Mouse (Mus musculus): ENCODE measurements around the gene Pign. TPM values are rescaled to one million over a fixed set of nuclear protein-coding genes. Genes with fewer than 3 reads are reported as not detected.

Pign gene
- polyA plus RNA-seq, 1 experiment from 2014 or later, result 9.7 TPM

DNA sequence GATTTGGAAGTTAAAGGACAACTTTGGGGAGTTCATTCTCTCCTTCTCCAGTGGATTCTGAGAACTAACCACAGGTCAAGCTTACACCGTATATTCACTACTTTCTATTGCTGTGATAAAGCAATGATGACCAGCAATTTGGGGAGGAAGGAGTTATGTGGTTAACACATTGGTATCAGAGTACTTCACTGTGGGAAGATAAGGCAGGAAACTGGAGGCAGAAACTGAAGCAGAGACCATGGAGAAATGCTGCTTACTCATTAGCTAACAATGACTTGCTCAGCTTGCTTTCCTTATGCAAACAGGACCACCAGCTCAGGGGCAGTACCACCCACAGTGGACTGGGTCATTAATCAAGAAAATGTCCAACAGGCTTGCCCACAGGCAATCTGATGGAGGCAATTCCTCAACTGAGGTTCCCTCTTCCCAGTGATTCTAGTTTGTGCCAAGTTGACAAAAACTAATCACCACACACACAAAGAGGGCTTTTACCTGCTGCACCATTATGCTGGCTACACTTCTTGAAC lies 108.2 kb downstream of the Pign start:
- H3K27me3 ChIP-seq (replicated peaks), result no peaks in the 10 kb centered on the region
- H3K4me3 ChIP-seq, result no peak overlapping the region
- H3K9ac ChIP-seq, result no peak overlapping the region
- no peak overlapping the region for H3K4me2 ChIP-seq
- no peaks in the 10 kb centered on the region for H3K9me3 ChIP-seq (replicated peaks)
- ATAC-seq, result no peak
- peaks cover 4% of the 10 kb centered on the region; the same call in 1 of the 2 replicates for H3K4me1 ChIP-seq
- no peaks in the 10 kb centered on the region; the same call in 1 of the 2 replicates for H3K36me3 ChIP-seq
- WGBS (ENCODE audit: insufficient replicate concordance), result 9% methylated on average over 1 of the region's 1 CpGs
- no peak overlapping the region for H3K27ac ChIP-seq

GRCm38 (mm10) chr1:105553130-105553529 lies 110.3 kb downstream of the Pign start:
- no peak overlapping the region for H3K9ac ChIP-seq
- no peaks in the 10 kb centered on the region for H3K27me3 ChIP-seq (replicated peaks)
- no peaks in the 10 kb centered on the region for H3K9me3 ChIP-seq (replicated peaks)
- ATAC-seq, result no peak
- no peak overlapping the region for H3K27ac ChIP-seq
- no peak overlapping the region for H3K4me2 ChIP-seq
- H3K4me1 ChIP-seq, result peaks cover 4% of the 10 kb centered on the region; the same call in 1 of the 2 replicates
- no peak overlapping the region for H3K4me3 ChIP-seq
- 72% methylated on average over 3 of the region's 3 CpGs for WGBS (ENCODE audit: insufficient replicate concordance)
- H3K36me3 ChIP-seq, result no peaks in the 10 kb centered on the region; the same call in 1 of the 2 replicates

GRCm38 (mm10) chr1:105550163-105550562 lies 113.3 kb downstream of the Pign start:
- H3K27me3 ChIP-seq (replicated peaks), result no peaks in the 10 kb centered on the region
- ATAC-seq, result no peak
- H3K36me3 ChIP-seq, result peaks cover 5% of the 10 kb centered on the region; the same call in 1 of the 2 replicates
- H3K9ac ChIP-seq, result no peak overlapping the region
- no peak overlapping the region for H3K27ac ChIP-seq
- H3K4me1 ChIP-seq, result 0 out of 2 replicates have a peak, but pooled peaks cover under 1% of the 10 kb centered on the region
- no peak overlapping the region for H3K4me2 ChIP-seq
- H3K9me3 ChIP-seq (replicated peaks), result no peaks in the 10 kb centered on the region
- no peak overlapping the region for H3K4me3 ChIP-seq

DNA sequence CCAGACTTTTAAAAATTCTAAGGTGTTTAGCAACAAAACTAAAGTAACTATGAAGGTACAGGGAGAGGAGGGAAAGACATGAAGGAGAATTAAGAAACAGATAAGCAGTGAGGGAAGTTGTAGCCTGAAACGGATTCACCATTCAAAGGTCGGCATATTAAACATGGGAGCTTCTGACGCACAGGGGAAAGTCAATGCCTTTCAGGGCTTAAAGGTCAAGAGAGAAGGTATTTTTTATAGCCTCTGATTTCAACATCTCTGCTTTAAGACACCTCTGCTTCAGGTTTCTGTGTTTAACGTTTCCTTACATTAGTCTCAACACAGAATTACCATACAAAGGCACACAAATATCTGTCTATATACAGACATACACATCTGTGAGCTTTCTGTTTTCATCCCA lies 113.8 kb downstream of the Pign start:
- Histone ChIP-seq H3K9me3 (replicated peaks) (no peaks in the 10 kb centered on the region), H3K4me2 (no peak overlapping the region), H3K27me3 (replicated peaks) (no peaks in the 10 kb centered on the region), H3K27ac (no peak overlapping the region), H3K4me3 (no peak overlapping the region), H3K9ac (no peak overlapping the region), H3K36me3 (peaks cover 5% of the 10 kb centered on the region; the same call in 1 of the 2 replicates), H3K4me1 (no peaks in the 10 kb centered on the region)
- ATAC-seq, result no peak
- WGBS (ENCODE audit: insufficient replicate concordance), result 78% methylated on average over 4 of the region's 4 CpGs

GRCm38 (mm10) chr1:105543051-105543450 lies 120.4 kb downstream of the Pign start:
- ATAC-seq, result no peak

DNA sequence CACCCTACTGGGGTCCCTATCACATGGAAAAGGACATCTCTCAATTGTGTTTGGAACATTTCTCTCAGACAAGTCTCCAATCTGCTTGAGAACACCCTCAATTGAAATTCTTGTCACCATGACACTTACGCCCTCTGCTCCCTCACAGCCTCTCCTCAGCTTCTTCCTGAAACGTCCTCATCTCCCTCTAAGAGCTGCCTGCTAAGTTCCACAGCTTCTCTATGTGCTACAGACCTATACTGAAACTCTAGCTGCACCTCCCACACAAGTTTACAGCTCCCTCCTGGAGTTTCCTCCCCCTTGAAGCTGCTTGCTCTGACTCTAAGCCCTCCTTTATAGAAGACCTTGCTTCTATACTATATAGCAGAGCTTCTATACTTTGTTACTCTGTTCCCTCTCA lies 139.7 kb downstream of the Pign start:
- no peak for ATAC-seq
- H3K4me2 ChIP-seq, result no peak overlapping the region
- H3K27ac ChIP-seq, result no peak overlapping the region
- 70% methylated on average over 2 of the region's 2 CpGs for WGBS (ENCODE audit: insufficient replicate concordance)
- H3K4me1 ChIP-seq, result no peaks in the 10 kb centered on the region
- no peak overlapping the region for H3K9ac ChIP-seq
- peaks cover 15% of the 10 kb centered on the region for H3K36me3 ChIP-seq
- no peaks in the 10 kb centered on the region for H3K27me3 ChIP-seq (replicated peaks)
- H3K4me3 ChIP-seq, result no peak overlapping the region
- H3K9me3 ChIP-seq (replicated peaks), result no peaks in the 10 kb centered on the region

More at GRCm38 (mm10) chr1:105543051-105543450, 120.4 kb downstream of the Pign start:
- H3K4me1 ChIP-seq, result no peaks in the 10 kb centered on the region
- H3K27me3 ChIP-seq (replicated peaks), result no peaks in the 10 kb centered on the region
- H3K9ac ChIP-seq, result no peak overlapping the region
- H3K4me3 ChIP-seq, result no peak overlapping the region
- 76% methylated on average over 1 of the region's 1 CpGs for WGBS (ENCODE audit: insufficient replicate concordance)
- peaks cover 61% of the 10 kb centered on the region for H3K36me3 ChIP-seq
- H3K9me3 ChIP-seq (replicated peaks), result peaks cover 16% of the 10 kb centered on the region; the same call in 1 of the 2 replicates
- H3K27ac ChIP-seq, result no peak overlapping the region
- H3K4me2 ChIP-seq, result no peak overlapping the region

DNA sequence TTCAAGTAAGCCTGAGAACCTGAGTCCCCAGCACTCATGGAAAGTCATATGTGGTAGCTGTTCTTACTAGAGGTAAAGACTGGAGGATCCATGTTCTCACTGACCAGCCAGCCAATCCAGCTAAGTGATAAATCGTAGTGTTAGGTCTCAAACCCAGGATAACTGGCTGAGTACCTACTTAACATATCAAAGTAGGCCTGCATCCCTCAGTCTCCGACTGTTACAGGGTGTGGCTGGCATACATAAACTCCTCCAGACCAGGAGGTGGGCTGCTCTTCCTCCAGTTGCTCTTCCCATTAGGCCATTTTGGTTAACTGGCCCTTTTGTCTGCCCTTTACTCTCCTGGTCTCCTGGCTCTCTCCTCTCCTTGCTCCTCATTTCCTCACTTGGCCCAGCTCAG lies 141.2 kb downstream of the Pign start:
- H3K27me3 ChIP-seq (replicated peaks), result no peaks in the 10 kb centered on the region
- no peaks in the 10 kb centered on the region for H3K4me1 ChIP-seq
- no peak overlapping the region for H3K27ac ChIP-seq
- H3K9ac ChIP-seq, result no peak overlapping the region
- no peak for ATAC-seq
- H3K36me3 ChIP-seq, result peaks cover 13% of the 10 kb centered on the region
- no peak overlapping the region for H3K4me3 ChIP-seq
- 56% methylated on average over 2 of the region's 2 CpGs for WGBS (ENCODE audit: insufficient replicate concordance)
- no peaks in the 10 kb centered on the region for H3K9me3 ChIP-seq (replicated peaks)
- H3K4me2 ChIP-seq, result no peak overlapping the region

GRCm38 (mm10) chr1:105518101-105518500 lies 145.4 kb downstream of the Pign start:
- Histone ChIP-seq H3K4me2 (no peak overlapping the region), H3K27ac (no peak overlapping the region), H3K4me3 (no peak overlapping the region), H3K9me3 (replicated peaks) (no peaks in the 10 kb centered on the region), H3K9ac (no peak overlapping the region), H3K4me1 (no peaks in the 10 kb centered on the region), H3K36me3 (peaks cover 13% of the 10 kb centered on the region), H3K27me3 (replicated peaks) (no peaks in the 10 kb centered on the region)
- ATAC-seq, result no peak

GRCm38 (mm10) chr1:105507116-105507515 lies 156.4 kb downstream of the Pign start:
- ATAC-seq, result no peak
- Histone ChIP-seq H3K4me3 (no peak overlapping the region), H3K9ac (no peak overlapping the region), H3K9me3 (replicated peaks) (no peaks in the 10 kb centered on the region), H3K27me3 (replicated peaks) (no peaks in the 10 kb centered on the region), H3K36me3 (no peaks in the 10 kb centered on the region), H3K27ac (no peak overlapping the region), H3K4me2 (no peak overlapping the region), H3K4me1 (no peaks in the 10 kb centered on the region)
- 79% methylated on average over 1 of the region's 1 CpGs for WGBS (ENCODE audit: insufficient replicate concordance)

DNA sequence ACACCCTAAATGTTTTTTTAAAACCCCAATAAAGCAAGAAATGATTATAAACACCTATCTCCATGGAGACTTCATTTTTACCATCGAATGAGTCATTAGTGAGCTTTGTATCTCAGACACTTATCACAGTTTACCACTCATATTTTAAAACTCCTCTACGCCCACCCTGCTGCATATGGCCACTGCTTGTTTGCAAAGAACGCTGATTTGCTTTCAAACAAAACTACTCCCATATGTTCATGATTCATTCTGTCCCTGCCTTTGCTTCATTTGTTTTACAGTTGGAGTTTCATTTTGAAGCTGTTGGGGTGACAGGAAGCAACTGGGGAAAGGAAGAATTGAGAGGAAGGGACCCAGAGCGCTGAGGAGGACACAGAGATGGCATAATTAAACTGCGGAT lies 170.9 kb downstream of the Pign start:
- H3K36me3 ChIP-seq, result no peaks in the 10 kb centered on the region
- no peaks in the 10 kb centered on the region for H3K4me1 ChIP-seq
- 67% methylated on average over 5 of the region's 5 CpGs for WGBS (ENCODE audit: insufficient replicate concordance)
- H3K27ac ChIP-seq, result no peak overlapping the region
- H3K4me2 ChIP-seq, result no peak overlapping the region
- H3K9me3 ChIP-seq (replicated peaks), result no peaks in the 10 kb centered on the region
- no peak for ATAC-seq
- H3K9ac ChIP-seq, result no peak overlapping the region
- H3K27me3 ChIP-seq (replicated peaks), result no peaks in the 10 kb centered on the region
- no peak overlapping the region for H3K4me3 ChIP-seq

DNA sequence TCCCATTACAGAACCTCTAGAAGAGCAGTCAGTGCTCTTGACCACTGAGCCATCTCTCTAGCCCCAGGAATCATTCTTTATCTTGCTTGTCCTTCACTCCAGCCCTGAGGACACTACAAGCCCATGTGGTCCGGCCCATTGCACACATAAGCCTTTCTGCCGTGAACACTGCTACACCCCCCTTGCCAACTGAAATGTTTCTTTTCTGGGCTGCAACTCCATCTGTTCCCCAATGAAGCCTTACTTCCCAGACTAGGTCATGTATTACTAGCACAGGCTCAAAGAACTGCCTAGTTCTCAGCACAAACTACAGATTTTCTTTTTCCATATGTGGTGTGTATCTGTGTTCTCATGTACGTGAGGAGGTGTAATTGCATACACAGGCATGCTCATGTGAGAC lies 174.0 kb downstream of the Pign start:
- Histone ChIP-seq H3K36me3 (no peaks in the 10 kb centered on the region), H3K27me3 (replicated peaks) (no peaks in the 10 kb centered on the region), H3K9ac (no peak overlapping the region), H3K27ac (no peak overlapping the region), H3K4me2 (no peak overlapping the region), H3K4me3 (no peak overlapping the region), H3K9me3 (replicated peaks) (no peaks in the 10 kb centered on the region), H3K4me1 (no peaks in the 10 kb centered on the region)
- 81% methylated on average over 3 of the region's 3 CpGs for WGBS (ENCODE audit: insufficient replicate concordance)
- ATAC-seq, result no peak

DNA sequence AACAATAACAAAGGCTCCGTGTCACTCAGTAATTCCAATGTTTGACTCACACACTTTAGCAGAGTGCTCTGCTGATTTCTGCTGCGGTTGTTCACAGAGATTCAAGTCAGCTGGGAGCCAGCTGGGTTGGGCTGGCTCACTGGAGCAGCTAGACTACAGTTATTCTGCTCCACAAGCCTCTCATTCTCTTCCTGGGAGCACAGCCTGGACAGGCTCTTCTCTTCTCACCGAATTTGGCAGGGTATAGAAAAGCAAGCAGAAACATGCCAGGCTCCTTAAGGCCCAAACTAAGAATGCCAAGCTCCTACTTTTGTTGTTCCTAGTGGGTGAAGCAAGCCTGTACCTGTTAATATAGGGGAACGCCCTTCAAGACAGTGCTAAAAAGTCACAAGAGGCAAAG lies 176.4 kb downstream of the Pign start:
- Histone ChIP-seq H3K9me3 (replicated peaks) (no peaks in the 10 kb centered on the region), H3K4me3 (no peak overlapping the region), H3K27me3 (replicated peaks) (no peaks in the 10 kb centered on the region), H3K9ac (no peak overlapping the region), H3K27ac (no peak overlapping the region), H3K4me2 (no peak overlapping the region), H3K4me1 (no peaks in the 10 kb centered on the region), H3K36me3 (no peaks in the 10 kb centered on the region)
- no peak for ATAC-seq
- 49% methylated on average over 4 of the region's 4 CpGs for WGBS (ENCODE audit: insufficient replicate concordance)

Measured in liver, embryonic 12.5 days (tissue).